Mouse (Mus musculus) T-cell, adult 2 months (primary cell): ENCODE measurements around the gene Dhx36.

ENCODE experiments used
- DNase-seq: peaks from one replicate; pipeline ENCODE4 v3.0.0; 2022; ENCODE audit warnings: low spot score

The Dhx36 gene

DNA sequence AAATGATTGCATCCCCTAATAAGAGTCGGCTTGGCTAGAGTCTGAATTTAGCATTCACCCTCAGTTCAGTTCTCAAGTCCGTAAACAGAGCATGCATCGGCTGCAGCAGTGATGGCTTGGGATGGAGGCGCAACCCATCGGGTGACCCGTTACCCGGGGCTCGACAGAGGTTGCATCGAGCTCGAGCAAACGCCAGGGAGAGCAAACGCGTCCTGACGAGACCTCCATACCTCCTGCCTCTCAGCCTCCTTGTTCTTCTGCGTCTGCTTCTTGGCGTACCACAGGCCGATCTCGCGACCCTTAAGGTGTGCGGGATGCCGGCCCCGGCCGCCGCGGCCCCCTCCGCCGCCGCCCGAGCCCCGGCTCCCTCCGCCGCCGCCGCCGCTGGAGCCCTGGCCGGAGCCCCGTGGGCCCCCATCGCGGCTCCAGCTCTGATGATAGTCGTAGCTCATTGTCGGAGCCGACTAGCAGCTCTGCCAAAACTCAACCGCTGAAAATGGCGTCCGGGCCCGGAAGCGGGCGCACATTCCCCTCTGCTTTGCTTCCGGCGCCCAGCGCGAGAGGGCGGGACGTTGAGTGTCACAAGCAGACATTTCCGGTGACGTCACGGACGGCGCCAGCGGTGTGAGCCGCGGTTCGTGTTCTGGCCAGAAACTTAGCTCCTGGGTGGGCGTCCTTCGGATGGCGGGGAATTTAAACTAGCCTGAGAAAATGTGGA lies at the start of gene Dhx36:
Gene Dhx36 (minus strand): TSS at position 517 of the 718 bp plus-strand sequence.
- DNase-seq, result peak; percentile 95

DNA sequence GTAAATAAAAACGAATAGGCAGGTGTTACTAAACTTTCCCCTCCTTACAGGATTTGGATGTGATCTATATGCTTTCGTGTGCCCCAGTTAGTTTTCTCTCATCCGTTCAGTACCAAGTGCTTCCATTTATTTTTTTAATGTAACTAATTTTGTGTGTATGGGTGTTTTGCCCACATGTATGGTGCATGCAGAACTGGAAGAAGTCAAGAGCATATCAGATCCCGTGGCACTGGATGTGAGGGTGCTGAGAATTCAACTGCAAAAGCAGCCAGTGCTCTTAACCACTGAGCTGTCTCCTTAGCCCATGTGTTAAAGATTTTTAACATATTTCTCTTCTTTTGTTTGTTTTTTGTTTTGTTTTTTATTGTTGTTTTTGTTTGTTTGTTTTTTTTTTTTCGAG lies 20.8 kb upstream of the Dhx36 start:
- no peak for DNase-seq

DNA sequence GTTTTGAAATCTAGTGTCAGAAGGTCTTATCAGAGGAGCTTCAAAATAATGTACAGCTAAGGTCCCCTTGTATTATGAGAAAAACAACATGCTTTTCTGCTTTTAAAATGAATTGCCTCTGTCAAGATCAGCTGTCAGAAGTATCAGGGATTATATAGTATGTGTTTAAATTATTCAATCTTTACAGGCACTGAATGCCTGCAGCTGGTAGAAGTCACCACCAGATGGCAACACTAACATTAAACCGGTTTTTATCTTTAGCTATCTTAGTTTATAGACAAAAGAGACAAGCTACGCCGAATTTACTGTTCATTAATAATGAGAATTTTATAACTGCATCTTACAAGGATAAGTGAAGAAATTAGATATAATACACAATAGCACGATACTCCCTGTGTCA lies 20.4 kb upstream of the Dhx36 start:
- no peak for DNase-seq

DNA sequence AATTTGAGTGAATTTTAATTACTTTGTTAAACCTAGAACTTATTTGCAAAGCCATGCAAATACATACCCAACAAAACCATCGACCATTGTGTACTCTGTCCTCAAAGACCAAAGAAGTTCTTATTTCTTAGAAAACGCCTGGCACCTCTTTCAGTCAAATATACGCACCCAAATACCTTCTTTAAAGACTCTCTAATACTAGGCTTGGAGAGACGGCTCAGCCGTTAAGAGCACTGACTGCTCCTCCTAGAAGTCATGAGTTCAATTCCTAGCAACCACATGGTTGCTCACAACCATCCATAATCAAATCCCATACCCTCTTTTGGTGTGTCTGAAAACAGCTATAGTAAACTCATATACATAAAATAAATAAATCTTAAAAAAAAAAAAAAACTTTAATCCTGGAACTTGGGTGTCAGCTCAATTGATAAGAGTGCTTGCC lies 423 bp upstream of the Dhx36 start:
- no peak for DNase-seq

DNA sequence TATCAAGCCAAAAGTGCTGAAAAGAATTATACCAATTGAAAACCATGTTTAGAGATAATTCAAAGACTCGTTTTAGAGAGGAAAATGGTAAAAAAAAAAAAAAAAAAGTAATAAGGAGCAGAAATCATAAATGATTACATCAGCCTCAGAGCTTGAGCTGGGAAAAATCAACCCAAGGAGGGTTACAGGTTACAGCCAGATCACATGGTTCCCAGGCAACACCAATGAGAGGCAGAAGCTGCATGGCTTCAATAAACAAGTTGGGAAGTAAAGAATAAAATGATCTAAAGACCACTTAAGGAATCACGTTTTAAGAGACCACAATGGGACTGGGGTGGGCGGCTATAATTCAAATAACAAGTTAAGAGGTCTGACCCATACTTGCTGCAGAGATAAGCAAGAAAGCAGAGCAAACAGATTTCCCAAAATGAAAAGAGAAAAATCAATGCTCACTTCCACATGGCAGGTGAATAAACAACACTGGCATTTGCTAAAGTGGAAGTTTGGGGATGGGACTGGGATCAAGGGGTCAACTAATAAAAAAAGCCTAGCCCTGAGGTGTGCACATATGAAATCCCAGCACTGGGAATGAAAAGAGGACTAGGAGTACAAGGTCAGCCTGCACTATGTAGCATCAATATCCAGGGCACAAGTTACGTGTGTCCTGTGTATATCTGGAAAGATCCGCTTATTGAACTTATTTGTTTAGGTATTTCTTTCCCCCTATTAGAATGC lies 1.5 kb downstream of the Dhx36 start:
- DNase-seq, result no peak

DNA sequence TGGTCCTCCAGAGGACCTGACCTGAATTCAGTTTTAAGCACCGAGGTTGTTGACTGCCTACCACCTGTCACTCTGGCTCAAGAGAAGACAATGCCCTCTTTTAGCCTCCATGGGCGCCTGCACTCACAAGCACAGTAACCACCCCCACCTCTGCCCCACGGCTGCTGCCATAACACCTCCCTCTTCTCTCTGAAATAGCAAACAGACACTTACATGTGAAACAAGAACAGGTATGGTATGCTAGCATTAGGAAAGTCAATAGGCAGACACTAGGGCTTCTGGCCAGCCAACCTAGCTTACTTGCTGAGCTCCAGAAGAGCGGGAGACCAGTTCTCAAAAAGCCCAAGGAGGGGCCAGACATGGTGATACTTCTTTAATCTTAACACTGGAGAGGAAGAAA lies 7.5 kb downstream of the Dhx36 start:
- no peak for DNase-seq

DNA sequence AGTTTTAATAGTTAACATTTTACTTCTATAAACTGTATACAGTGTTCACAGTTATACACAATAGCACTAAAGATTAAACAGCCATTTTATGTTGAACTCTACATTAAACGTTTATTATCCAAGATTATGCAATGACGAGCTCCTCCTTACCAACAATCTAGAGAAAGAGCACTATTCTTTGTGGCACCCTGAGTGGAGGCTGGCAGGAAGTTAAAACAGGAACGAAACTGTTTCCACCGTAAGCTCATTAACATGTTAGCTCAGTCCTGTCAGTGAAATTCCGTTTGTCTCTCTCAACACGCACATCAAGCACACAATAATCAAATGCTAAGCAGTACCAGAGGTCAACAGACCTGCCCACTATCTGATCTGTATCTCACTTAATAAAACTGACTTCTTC lies 14.2 kb downstream of the Dhx36 start:
- no peak for DNase-seq

DNA sequence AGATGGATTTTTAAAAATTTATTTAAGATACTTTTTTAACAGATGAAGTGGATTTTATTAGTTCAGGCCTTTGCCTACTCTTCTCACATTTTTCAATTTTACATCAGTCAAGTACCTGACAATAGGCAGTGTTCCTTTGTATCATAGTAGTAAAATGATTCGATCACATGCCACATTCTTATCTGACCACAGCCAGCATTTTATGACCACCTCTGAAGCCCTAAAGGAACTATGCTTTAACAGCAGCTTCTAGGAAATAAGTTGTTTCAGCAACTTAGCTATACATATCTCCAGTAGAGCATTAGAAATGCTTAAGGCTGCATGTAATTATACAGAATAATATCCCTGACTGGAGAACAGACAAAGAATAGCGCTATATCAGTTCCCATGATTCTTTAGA lies 22.5 kb downstream of the Dhx36 start:
- DNase-seq, result no peak

DNA sequence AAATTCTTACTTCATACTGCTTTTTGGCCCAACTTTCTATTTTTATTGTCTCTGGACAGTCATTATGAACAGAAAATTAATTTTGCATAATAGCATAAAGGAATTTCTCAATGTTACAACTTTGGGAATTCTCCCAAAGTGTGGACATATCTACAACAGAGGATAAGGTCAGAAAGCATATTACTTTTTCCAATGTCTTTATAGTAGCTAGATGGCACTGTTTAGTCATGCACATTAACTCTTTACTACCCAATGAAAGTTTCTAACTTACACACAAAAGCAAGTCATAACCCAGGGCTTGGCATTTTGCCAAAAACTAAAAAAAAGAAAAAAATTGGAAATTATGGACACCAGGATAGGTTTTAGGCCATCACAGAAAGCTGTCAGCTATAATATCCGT lies 36.6 kb downstream of the Dhx36 start:
- no peak for DNase-seq

DNA sequence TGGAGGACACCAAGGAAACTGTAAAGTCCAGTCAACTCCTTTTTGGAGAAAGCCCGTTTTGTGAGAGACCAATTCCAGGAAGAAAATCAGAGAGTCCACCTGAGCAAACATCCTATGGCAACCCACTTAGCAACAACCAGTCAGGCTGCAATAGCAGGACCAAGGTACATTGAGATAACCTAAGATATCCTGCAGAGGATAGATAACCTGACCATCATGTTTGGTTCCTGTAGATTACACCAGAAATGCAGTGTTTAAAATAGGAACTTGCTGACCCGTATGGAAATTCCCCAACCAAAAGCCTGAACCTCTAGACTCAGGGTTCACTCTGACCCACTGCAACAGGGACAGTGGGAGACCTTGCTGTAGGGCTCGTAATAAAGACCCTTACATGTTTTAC lies 42.5 kb downstream of the Dhx36 start:
- no peak for DNase-seq

DNA sequence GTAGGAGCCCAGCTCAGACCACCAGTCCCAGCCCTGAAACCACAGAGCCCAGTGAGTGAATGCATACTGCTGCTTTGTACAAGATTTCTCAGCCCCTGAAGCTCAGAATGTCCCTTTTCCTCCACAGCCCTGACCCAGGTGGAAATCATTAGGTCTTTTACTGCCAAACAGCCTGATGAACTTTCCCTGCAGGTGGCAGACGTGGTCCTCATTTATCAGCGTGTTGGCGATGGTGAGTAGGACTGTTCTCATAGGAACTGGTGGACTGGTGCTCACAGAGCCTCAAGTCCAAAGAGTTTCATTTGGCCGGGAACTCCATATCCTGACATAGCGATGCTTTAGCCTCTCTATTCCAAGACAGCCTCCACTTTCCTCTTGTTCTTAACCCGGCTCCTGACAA lies 47.3 kb downstream of the Dhx36 start:
- DNase-seq, result no peak

DNA sequence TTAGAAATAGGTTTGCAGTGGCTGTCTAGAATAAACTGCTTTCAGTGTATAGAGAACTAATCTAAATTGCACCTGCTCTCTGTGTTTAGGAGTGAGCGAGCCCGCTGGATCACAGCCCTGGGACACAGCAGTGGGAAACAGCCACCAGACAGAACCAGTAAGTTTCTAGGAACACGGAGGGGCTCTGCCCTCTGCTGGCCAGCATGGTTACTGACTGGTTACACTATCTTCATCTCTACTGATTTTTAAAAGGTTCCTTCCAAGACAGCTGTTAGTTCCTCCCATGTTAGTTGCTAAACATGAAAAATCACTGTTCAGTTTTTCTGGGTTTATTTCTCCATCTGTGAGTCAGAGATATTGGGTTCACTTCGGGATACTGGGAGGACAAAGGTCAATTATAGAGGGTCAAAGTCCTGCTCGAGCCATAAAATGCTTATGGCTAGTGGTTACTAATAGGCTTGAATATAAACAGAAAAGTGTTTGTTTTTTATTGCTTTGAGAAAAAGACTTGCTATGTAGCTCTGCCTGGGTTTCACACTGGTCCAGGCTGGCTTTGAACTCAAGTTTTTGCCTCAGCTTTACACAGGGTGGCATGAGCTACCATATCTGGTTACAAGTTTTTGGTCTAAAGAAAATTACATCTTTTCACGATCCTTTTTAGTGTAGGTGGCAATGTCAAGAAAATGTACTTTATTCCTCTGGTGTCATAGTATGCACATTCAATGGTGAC lies 48.4 kb downstream of the Dhx36 start:
- peak; percentile 12 for DNase-seq

DNA sequence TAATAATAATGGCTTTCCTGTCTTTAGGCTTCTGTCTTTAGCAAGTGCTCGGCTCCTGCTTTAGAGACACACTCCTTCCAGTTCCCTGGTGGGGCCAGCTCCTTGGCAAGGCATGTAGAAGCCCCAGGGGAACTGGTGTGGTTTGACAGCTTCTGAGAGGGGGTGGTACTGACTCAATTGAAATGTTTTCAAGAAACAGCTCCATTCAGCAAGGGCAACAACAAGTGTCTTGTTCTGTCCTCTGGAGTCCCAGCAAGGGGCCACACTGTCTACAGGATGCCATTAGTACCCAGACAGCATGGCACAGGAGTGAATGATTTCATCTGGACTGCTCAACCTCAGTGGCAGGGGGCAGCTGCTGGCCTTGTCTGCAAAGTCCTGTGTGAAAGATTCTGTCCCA lies 51.0 kb downstream of the Dhx36 start:
- DNase-seq, result no peak

DNA sequence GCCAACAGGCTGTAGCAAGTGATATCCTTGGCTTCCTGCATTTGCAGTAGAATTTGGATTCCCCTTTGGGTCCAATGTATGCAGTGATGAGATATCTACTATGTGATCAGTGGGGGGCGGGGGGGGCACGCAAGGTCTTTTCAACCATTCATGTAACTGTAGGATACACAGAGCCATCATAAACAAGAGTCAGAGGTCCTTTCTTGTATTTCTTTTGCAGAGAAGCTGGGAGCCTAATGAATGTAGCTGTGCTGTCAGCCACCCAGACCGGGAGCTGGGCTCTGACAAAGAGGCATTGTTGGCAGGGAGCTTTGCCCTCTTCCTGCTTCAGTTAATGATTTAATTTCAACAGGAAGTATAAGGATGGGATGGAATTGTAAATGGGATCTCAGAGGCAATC lies 52.7 kb downstream of the Dhx36 start:
- DNase-seq, result no peak

DNA sequence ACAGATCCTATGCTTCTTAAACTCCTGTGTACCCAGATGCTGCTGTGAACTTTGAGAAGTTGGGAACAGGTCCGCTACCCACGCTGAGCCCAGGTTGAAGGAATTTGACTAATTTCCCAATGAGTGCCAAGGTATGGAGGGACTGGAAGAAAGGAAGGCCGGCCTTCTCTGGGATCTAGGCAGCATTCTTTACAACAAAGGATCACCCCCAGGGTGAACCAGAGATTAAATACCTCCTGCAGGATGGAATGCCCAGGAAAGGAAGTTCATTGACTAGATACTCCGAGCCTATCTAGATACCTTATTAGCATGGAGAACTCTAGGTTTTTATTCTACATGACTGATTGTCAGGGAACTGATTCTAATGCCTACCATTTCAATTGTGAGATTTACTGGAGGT lies 53.8 kb downstream of the Dhx36 start:
- no peak for DNase-seq

DNA sequence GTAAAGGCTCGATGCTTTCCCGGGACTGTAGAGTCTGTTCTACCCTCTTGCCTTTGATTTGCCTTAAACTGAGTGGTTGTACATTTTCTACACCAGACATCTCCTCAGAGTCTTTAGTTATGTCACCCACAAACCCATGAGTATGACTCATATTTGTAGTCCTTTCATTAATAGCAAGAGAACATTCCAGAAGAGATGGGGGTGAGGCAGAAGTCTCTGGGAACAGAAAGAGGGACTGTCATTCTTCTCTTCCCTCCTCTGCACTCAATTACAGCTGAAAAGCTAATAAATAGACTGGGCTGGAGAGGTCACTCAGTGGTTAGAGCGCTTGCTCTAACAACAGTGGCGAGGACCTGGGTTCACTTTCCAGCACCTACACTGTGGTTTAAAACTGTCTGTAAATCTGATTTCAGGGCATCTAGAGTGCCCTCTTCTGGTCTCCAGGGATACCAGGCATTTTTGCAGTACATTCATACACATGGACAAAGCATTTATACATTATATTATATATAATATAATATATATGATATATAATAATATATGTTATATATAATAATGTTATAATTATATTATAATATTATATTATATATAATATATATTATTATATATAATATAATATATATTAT lies 56.8 kb downstream of the Dhx36 start:
- no peak for DNase-seq

DNA sequence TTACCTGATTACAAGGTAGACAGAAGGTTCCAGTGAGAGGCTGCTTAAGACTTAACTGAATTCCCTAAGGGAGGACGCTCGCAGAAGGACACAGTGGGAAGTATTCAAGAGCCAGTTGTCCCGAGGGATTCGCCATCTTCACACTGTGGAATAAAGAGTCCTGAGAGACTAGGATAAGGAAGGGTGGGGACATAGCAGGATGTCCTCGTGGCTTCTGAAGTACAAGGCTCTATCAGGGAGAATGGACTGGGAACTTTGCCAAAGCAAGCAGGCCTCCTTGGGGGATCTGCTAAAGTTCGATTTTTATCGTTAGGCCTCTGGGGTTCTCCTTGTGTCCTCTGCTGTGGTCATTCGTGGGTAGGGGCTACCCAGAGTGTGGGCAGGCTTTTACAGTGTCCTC lies 59.7 kb downstream of the Dhx36 start:
- DNase-seq, result no peak

DNA sequence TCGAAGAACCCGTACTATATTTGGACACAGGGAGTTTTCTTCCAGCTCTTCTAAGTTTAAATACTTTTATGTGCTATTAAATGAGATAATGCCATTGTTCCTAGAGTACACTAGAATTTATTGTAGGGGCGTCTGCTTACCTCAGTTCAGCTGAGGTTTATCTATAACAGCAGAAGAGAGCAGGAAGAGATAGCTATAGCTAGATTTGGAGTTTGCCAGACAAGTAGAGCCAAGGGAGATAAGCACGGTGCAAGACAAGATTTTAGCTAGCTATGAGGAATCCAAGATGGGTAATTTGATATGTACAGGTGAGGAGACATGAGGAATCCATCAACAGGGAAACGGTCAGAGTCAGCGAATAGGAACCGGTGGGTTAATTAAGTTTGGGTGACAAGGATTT lies 60.5 kb downstream of the Dhx36 start:
- no peak for DNase-seq

DNA sequence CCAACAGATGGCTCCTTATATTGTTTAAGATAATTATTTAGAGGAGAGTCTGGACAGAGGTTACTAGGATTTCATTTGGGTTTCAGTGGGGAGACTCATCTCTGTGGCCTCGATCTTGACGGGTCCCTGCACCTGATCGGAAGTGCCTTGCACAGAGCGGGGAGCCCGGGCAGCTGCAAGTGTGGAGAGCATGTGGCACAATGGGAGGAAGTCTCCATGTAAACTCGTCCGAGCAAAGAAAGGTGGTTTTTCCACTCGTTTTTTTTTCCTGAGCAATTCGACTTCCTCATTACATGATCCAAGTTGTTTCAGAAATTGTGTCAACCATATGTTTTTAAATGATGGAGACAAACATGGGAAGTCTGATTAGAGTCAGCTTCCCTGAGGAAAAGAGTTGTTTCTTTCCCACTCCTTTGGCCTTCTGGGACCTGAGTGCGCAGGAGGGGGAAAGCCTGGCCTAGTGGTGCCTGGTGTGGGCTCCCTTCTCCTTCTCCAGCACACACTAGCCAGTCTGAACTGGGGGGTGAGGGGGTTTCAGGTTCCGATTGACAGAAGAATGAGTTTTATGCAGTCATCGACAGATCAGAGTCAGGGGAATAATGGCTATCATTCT lies 63.1 kb downstream of the Dhx36 start:
- no peak for DNase-seq

DNA sequence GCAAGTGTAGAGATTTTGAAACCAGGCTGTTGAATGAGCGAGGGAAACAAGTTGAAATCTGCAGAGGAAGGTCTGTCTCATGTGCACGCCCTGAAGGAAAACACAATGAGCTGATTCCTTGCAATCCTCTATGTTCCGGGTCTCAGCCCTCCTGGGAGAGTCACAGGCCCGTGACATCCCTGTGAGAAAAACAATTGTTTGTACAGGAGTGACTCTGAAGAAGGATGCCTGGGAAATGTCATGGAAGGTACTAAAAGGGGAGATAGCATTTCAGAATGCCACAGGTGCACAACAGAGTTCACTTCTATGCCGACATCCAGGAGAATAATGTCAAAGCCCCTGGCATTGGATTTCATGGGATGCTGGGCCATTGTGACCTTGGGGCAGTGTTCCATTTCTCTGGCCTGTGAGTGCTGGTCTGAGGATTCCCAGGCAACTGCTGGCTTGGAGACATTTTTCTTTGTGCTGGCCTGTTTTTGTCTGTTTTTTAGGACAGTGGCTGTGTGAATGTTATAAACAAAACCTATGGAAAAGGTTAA lies 66.3 kb downstream of the Dhx36 start:
- DNase-seq, result no peak

DNA sequence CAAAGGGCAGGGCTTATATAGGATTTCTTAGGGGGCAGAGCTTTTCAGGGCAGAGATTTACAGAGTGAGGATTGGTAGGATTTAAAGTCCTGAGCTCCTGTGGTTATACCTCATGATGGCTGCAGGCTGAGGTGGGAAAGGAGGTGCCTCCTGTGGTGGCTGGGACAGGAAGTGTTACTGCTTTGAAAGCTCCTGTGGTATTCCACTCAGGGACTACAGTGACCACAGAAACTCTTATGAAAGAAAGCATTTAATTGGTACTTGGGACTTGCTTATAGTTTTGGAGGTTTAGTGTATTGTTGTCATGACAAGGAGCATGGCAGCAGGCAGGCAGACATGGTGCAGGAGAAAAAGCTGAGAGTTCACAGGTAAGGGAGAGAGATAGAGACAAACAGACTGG lies 70.9 kb downstream of the Dhx36 start:
- DNase-seq, result no peak

DNA sequence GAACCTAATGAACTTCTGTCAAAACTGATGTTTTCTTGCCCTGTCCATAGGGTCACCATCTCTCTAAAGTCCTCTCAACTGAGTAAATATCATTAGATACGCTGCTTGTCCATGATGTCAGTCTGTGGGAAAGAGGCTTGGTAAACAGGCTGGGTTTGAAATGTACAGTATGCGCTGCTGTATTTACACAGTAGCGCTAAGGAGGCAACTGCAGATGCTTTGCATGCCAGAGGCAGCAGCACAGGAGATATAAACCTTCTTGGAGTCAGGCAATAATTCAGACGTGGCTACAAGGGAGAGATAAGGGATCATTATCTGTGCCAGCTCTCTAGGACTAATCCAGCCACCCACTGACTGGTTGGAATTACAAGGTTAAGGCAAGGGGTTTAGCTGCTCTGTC lies 73.1 kb downstream of the Dhx36 start:
- DNase-seq, result no peak
